Mouse (Mus musculus): ENCODE measurements around the gene Gfra4. TPM values are rescaled to one million over a fixed set of nuclear protein-coding genes. Genes with fewer than 3 reads are reported as not detected.

Gene Gfra4
- total RNA-seq, 2 experiments from 2014 or later: 62.8 to 64.0 TPM

DNA sequence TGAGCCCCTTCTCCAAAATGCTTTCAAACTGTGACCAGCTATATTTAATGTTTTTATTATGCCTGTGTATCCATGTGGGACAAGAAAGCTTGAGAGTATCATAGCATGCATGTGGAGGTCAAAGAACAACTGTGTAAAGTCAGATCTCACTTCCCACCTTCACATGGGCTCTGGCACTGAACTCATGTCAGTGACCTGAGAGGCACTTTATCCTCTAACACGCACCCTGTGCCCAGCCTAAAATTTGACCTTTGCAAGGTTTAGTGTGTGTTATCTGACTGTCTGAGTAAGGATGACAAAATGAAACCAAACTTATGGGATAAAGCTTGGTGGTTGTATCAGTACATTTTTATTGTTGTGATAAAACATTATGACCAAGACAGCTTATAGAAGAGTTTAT lies 32.3 kb downstream of the Gfra4 start:
- DNase-seq (ENCODE audit: low spot score in 2 of 2): no peak
- no peak for TF ChIP-seq CTCF (conservative IDR thresholded peaks at IDR 0.05)
- H3K27ac ChIP-seq: no peak overlapping the region
- no peak overlapping the region for H3K4me3 ChIP-seq

DNA sequence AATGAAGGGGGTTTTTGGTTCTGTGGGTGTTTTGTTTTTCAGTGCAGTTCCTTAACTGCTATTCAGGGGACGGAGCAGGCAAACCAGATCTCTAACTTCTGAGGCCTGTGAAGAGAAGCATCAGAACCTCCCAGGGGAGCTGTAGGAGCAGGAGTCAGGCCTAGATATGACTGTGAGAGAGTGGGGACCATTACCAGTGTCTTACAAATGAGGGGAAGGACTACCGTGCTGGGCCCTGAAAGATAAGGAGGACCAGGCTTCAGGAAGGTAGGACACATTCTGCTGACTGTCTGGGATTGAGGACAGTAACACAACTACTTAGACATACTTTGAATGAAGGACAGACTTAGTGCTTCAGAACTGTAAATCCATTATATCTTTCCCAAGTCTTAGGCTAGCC lies 33.8 kb downstream of the Gfra4 start:
- Histone ChIP-seq H3K4me3 (no peak overlapping the region), H3K27ac (no peak overlapping the region)
- no peak for TF ChIP-seq CTCF (conservative IDR thresholded peaks at IDR 0.05)
- no peak for DNase-seq (ENCODE audit: low spot score in 2 of 2)

DNA sequence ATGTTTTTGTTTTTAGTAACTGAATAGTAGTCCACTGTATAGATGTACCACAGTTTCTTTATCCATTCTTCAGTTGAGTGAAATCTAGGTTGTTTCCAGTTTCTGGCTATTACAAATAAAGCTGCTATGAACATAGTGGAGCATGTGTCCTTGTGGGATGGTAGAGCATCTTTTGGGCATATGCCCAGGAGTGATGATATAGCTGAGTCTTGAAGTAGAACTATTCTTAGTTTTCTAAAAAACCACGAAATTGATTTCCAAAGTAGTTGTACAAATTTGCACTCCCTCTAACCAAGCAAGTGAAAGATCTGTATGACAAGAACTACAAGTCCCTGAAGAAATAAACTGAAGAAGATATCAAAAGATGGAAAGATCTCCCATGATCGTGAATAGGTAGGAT lies 50.1 kb downstream of the Gfra4 start:
- no peak for TF ChIP-seq CTCF (conservative IDR thresholded peaks at IDR 0.05)
- Histone ChIP-seq H3K4me3 (no peak overlapping the region), H3K27ac (no peak overlapping the region)
- peak; percentile 21 to 36 for DNase-seq (ENCODE audit: low spot score in 2 of 2)

Small RNA genes within 50 kb of the gene (microRNA-seq; reads per million reads assigned to microRNA genes)
- 0 reads per million in 2 experiments for gene Mir6973b

Other genes with a start within 250 kb of the Gfra4 start
- 10 to 100 TPM; 77.6 to 89.3 TPM for gene 4930402H24Rik, start 136.7 kb downstream of the Gfra4 start, total RNA-seq (2021)
- 100 to 1,000 TPM; 111 to 113 TPM for gene Atrn, start 136.6 kb downstream of the Gfra4 start, total RNA-seq (2021)
- gene Adam33, start 20.7 kb upstream of the Gfra4 start, total RNA-seq (2021): under 1 TPM; 0.59 to 0.76 TPM
- under 1 TPM; 0.20 to 0.46 TPM for gene Siglec1, start 43.7 kb upstream of the Gfra4 start, total RNA-seq (2021)
- 1 to 10 TPM; 9.1 to 9.5 TPM for gene Hspa12b, start 84.2 kb upstream of the Gfra4 start, total RNA-seq (2021)
- gene Gm11037, start 90.4 kb upstream of the Gfra4 start, total RNA-seq (2021): not detected
- 10 to 100 TPM; 46.0 to 46.7 TPM for gene 1700037H04Rik, start 117.0 kb upstream of the Gfra4 start, total RNA-seq (2021)
- gene Cenpb, start 137.0 kb upstream of the Gfra4 start, total RNA-seq (2021): 10 to 100 TPM; 72.3 to 78.8 TPM
- gene Cdc25b, start 143.9 kb upstream of the Gfra4 start, total RNA-seq (2021): 10 to 100 TPM; 23.4 to 25.5 TPM
- gene Spef1, start 144.2 kb upstream of the Gfra4 start, total RNA-seq (2021): 1 to 10 TPM; 8.5 to 8.9 TPM
- 10 to 100 TPM; 20.9 to 26.0 TPM for gene Ap5s1, start 164.0 kb upstream of the Gfra4 start, total RNA-seq (2021)
- gene Mavs, start 191.0 kb upstream of the Gfra4 start, total RNA-seq (2021): 1 to 10 TPM; 6.8 to 7.4 TPM
- 10 to 100 TPM; 56.5 to 60.2 TPM for gene Pank2, start 219.4 kb upstream of the Gfra4 start, total RNA-seq (2021)